Mouse (Mus musculus) kidney, embryonic 15.5 days (tissue): ENCODE results near the gene Hyal2. TPM values are rescaled to one million over a fixed set of nuclear protein-coding genes. Genes with fewer than 3 reads are reported as not detected.
A peak's percentile ranks its signal among the peaks of the same experiment; 100 is the strongest.
"Not testable (repeated sequence)": the region's sequence is repeated elsewhere in the genome, so short reads cannot be mapped to it uniquely, and the experiment has no call there.

Experiments
- ATAC-seq: fragments of 200-750 bp; cut with Nextera tagmentation; replicated peaks from 2 replicates; pipeline ENCODE4 v1.8.0; 2017; ENCODE audit warnings: moderate TSS enrichment; ENCODE audit not compliant: low FRiP score
- H3K27ac ChIP-seq: fragments of 300-500 bp; sonication (generic); 2 replicates; pipeline ENCODE4 v1.5.1; 2015; ENCODE audit warnings: mild to moderate bottlenecking, inconsistent platforms
- H3K27me3 ChIP-seq: fragments of 300-500 bp; sonication (generic); 2 replicates; pipeline ENCODE4 v1.6.1; 2015; ENCODE audit warnings: inconsistent platforms
- H3K36me3 ChIP-seq: fragments of 300-500 bp; sonication (generic); 2 replicates; pipeline ENCODE4 v1.6.1; 2015; ENCODE audit warnings: inconsistent platforms
- H3K4me1 ChIP-seq: fragments of 300-500 bp; sonication (generic); 2 replicates; pipeline ENCODE4 v1.6.1; 2015; ENCODE audit warnings: inconsistent platforms
- H3K4me2 ChIP-seq: fragments of 300-500 bp; sonication (generic); 2 replicates; pipeline ENCODE4 v1.6.1; 2015; ENCODE audit warnings: moderate library complexity, mild to moderate bottlenecking, inconsistent platforms
- H3K4me3 ChIP-seq: fragments of 300-500 bp; sonication (generic); replicated peaks from 2 replicates; pipeline ENCODE4 v1.5.1; 2015; ENCODE audit warnings: mild to moderate bottlenecking, inconsistent platforms
- H3K9ac ChIP-seq: fragments of 300-500 bp; sonication (generic); 2 replicates; pipeline ENCODE4 v1.6.1; 2015; ENCODE audit warnings: mild to moderate bottlenecking, inconsistent platforms
- H3K9me3 ChIP-seq: fragments of 300-500 bp; sonication (generic); replicated peaks from 2 replicates; pipeline ENCODE4 v1.6.1; 2016; ENCODE audit warnings: inconsistent platforms
- WGBS: fragments of 180-500 bp; shearing (Covaris S2); methylation state at CpG from one replicate; pipeline ENCODE4 v1.1.7; 2015; ENCODE audit warnings: mixed read lengths; 5-methylcytosine and 5-hydroxymethylcytosine counted together
- polyA plus RNA-seq: library from polyadenylated mRNA; unstranded; fragments of >200 nt; fragmentation: Nextera tagmentation; extraction: Ambion mirVana; gene quantifications from 2 replicates; pipeline ENCODE4 v1.2.1, GENCODE M21; 2015

Gene Hyal2
- polyA plus RNA-seq, 1 experiment from 2014 or later, result 117 TPM

- H3K4me3 ChIP-seq, result peak overlapping the region; percentile 79
- peaks cover 50% of the 10 kb centered on the region for H3K36me3 ChIP-seq
- no peaks in the 10 kb centered on the region for H3K9me3 ChIP-seq
- H3K4me1 ChIP-seq, result peaks cover 49% of the 10 kb centered on the region
- H3K27ac ChIP-seq, result peak overlapping the region; percentile 99
- H3K9ac ChIP-seq, result peak overlapping the region; percentile 84; the same call in 1 of the 2 replicates
- ATAC-seq, result no peak
- WGBS, result 73% methylated on average over 3 of the region's 3 CpGs
- peak overlapping the region; percentile 70 for H3K4me2 ChIP-seq
- H3K27me3 ChIP-seq, result no peaks in the 10 kb centered on the region
These were observed 11.4 kb upstream of the Hyal2 start for GRCm38 (mm10) chr9:107556346-107556745.

DNA sequence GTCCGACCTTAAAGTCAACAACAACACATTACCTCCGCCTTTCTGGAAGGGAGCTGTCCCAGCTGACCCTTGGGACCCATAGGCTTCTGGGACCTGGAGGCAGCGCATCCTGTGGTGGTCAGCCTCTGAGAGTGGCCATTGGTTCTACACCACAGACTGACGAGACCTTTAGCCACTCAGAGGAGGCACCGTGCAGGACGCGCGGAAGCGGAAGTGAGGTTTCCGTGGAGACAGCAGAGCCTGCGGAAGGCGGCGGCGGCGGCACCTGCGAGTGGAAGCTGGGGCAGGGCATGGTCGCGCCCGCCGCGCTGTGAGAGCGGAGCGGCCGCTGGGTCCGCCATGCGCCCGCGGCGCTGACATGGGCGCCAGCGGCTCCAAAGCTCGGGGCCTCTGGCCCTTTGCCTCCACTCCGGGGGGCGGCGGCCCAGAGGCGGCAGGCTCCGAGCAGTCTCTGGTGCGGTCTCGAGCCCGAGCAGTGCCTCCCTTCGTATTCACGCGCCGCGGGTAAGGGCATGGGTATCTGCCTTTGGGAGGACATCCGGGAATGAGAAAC lies 4.6 kb upstream of the Hyal2 start, which contains the start of gene Tusc2:
Tusc2 (plus strand) TSS at position 227 of the 553 bp plus-strand sequence.
- Histone ChIP-seq H3K9me3 (no peaks in the 10 kb centered on the region), H3K27ac (peak within 1 kb of the TSS; percentile 80), H3K4me1 (peaks cover 47% of the 10 kb centered on the region), H3K9ac (peak within 1 kb of the TSS; percentile 80), H3K27me3 (no peaks in the 10 kb centered on the region), H3K4me3 (peak within 1 kb of the TSS; percentile 97), H3K4me2 (peak within 1 kb of the TSS; percentile 85), H3K36me3 (peaks cover 64% of the 10 kb centered on the region)
- ATAC-seq, result peak; percentile 95
- WGBS, result under 1% methylated on average over 46 of the region's 46 CpGs

GRCm38 (mm10) chr9:107565556-107565955 lies 2.2 kb upstream of the Hyal2 start:
- 50% methylated on average over 5 of the region's 5 CpGs for WGBS
- H3K9me3 ChIP-seq, H3K27me3 ChIP-seq, ATAC-seq, H3K9ac ChIP-seq: not testable (repeated sequence)
- peak overlapping the region; percentile 18; the same call in 1 of the 2 replicates for H3K4me3 ChIP-seq
- H3K4me2 ChIP-seq, result peak overlapping the region; percentile 72
- peaks cover 43% of the 10 kb centered on the region for H3K36me3 ChIP-seq
- H3K27ac ChIP-seq, result peak overlapping the region; percentile 89
- H3K4me1 ChIP-seq, result peaks cover 58% of the 10 kb centered on the region

DNA sequence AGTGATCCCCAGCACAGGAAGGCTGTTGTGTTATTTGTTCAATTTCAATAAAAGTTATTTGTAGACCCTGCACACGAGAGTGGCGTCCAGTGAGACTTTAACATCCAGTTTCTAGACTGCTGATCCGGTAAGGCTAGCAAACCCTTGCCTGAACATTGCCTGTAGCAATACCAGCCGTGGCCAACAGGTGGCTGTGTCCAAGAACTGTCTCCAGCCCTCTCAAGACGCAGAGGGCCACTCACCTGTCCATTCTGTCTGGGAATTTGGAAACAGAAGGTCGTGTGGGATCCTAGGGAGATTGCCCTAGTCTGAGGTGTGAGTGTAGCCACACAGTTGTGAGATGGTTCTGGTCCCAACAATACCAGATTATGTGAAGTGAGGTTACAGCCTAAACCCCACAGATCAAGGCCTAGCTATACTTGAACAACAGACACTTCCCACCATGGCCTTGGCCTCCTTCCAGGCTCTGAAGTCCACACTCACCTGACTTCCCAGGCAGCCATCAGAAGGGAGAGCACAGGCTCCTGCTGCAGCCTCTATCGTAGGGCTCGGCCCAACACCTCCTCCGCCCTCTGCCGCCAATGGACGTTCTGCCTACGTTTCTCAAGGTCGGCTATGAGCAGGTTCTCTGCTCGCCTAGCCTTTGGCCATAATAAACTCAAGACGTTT lies 1.6 kb upstream of the Hyal2 start:
- no peak for ATAC-seq
- Histone ChIP-seq H3K27me3 (no peaks in the 10 kb centered on the region), H3K4me3 (peak overlapping the region; percentile 21), H3K36me3 (peaks cover 43% of the 10 kb centered on the region), H3K9ac (no peak overlapping the region), H3K4me2 (peak overlapping the region; percentile 72), H3K27ac (peak overlapping the region; percentile 89), H3K9me3 (no peaks in the 10 kb centered on the region), H3K4me1 (peaks cover 64% of the 10 kb centered on the region)
- WGBS, result 55% methylated on average over 15 of the region's 15 CpGs

DNA sequence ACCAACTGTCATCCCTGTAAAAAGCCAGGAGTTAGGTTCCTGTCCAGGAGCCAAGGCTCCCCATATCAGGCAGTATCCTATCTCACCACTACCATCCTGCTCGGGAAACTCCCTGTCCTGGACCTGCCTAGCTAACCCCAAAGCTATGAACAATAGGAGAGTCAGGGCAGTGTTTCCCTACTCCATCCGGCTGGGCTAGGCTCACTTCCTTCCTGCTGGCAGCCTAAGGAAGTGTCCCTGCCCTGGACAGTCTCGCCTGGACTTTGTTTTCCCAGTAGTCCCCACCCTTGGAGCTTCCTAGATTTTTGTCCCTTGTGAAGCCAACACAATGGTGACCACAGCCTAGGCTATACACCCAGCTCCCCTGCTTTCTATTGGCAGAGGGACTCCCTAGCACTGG lies 890 bp upstream of the Hyal2 start:
- peak overlapping the region; percentile 21 for H3K4me3 ChIP-seq
- H3K9ac ChIP-seq, result no peak overlapping the region
- peaks cover 43% of the 10 kb centered on the region for H3K36me3 ChIP-seq
- no peak for ATAC-seq
- 67% methylated on average over 3 of the region's 3 CpGs for WGBS
- no peaks in the 10 kb centered on the region for H3K27me3 ChIP-seq
- H3K4me1 ChIP-seq, result peaks cover 70% of the 10 kb centered on the region
- peak overlapping the region; percentile 89 for H3K27ac ChIP-seq
- peak overlapping the region; percentile 72 for H3K4me2 ChIP-seq
- no peaks in the 10 kb centered on the region for H3K9me3 ChIP-seq

DNA sequence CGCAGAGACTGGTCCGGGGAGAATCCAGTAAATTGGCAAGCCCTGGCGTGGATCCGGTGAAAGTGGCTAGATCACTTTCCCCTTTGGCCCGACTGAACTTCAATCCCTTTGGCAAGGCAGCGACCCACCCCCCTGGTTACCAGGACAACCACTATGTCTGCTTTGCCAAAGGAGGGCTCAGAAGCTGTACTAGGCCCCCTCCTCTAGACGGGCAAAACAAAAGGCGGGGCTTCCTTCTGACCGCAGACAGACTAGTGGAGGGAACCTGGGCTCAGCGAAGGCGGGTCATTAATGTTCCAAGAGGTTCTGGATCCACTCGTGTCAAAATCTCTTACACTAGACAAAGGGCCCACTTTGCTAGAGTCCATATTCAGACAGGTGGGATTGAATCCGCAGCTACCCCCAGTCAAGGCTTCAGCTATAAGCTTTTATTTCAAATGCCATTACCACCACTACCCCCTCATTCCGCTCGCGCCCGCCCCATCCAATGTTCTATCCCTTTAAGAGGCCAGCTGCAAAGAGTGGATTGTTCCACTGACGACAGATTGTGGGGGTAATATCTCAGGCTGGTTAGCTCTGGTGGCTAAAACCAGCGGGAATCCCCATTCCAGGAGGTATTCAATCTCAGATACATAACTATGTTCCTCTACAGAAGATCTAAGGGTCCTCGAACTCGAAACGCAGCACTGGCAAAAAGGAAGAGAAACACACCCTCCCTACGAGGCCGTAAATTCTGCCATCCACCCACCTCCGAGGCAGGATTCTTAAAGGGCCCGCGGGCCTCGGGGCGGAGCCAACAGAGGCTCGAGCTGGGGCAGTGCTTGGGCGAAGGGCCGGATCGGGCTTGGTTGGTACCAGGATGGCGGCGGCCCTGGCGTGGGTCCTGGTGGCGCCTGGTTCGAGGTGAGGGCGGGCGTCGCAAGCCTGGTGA lies 851 bp downstream of the Hyal2 start:
- Histone ChIP-seq H3K4me2 (peak overlapping the region; percentile 72), H3K9me3 (no peaks in the 10 kb centered on the region), H3K36me3 (peaks cover 53% of the 10 kb centered on the region), H3K4me3 (peak overlapping the region; percentile 86), H3K9ac (peak overlapping the region; percentile 80), H3K4me1 (peaks cover 65% of the 10 kb centered on the region), H3K27ac (peak overlapping the region; percentile 89), H3K27me3 (no peaks in the 10 kb centered on the region)
- under 1% methylated on average over 41 of the region's 41 CpGs for WGBS
- peak; percentile 85 for ATAC-seq

GRCm38 (mm10) chr9:107569270-107569669 lies 1.5 kb downstream of the Hyal2 start:
- peak; percentile 17 for ATAC-seq
- Histone ChIP-seq H3K27me3 (no peaks in the 10 kb centered on the region), H3K4me3 (peak overlapping the region; percentile 86), H3K27ac (peak overlapping the region; percentile 89), H3K9ac (peak overlapping the region; percentile 80), H3K9me3 (no peaks in the 10 kb centered on the region), H3K4me1 (peaks cover 59% of the 10 kb centered on the region), H3K36me3 (peaks cover 55% of the 10 kb centered on the region), H3K4me2 (peak overlapping the region; percentile 72)
- WGBS, result under 1% methylated on average over 23 of the region's 23 CpGs

DNA sequence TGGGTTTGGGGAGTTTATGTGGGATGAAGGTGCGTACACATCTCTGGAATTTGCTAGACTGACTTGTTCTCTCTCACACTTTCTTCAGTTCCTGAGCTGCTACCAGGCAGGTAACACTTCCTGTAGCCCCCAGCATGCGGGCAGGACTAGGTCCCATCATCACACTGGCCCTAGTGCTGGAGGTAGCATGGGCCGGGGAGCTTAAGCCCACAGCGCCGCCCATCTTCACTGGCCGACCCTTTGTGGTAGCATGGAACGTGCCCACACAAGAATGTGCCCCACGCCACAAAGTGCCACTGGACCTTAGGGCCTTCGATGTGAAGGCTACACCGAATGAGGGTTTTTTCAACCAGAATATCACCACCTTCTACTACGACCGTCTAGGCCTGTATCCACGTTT lies 2.3 kb downstream of the Hyal2 start:
- Histone ChIP-seq H3K9ac (peak overlapping the region; percentile 80), H3K9me3 (no peaks in the 10 kb centered on the region), H3K4me3 (peak overlapping the region; percentile 86), H3K36me3 (peaks cover 55% of the 10 kb centered on the region), H3K27me3 (no peaks in the 10 kb centered on the region), H3K27ac (peak overlapping the region; percentile 89), H3K4me2 (peak overlapping the region; percentile 72), H3K4me1 (peaks cover 55% of the 10 kb centered on the region)
- 39% methylated on average over 13 of the region's 13 CpGs for whole genome bisulfite sequencing
- ATAC-seq, result no peak

GRCm38 (mm10) chr9:107570845-107571244 lies 3.1 kb downstream of the Hyal2 start:
- Histone ChIP-seq H3K4me3 (peak overlapping the region; percentile 86), H3K36me3 (peaks cover 50% of the 10 kb centered on the region), H3K4me2 (peak overlapping the region; percentile 72), H3K27ac (no peak overlapping the region), H3K9me3 (no peaks in the 10 kb centered on the region), H3K4me1 (peaks cover 54% of the 10 kb centered on the region), H3K9ac (peak overlapping the region; percentile 80; the same call in 1 of the 2 replicates), H3K27me3 (no peaks in the 10 kb centered on the region)
- no peak for ATAC-seq
- 90% methylated on average over 21 of the region's 21 CpGs for WGBS

DNA sequence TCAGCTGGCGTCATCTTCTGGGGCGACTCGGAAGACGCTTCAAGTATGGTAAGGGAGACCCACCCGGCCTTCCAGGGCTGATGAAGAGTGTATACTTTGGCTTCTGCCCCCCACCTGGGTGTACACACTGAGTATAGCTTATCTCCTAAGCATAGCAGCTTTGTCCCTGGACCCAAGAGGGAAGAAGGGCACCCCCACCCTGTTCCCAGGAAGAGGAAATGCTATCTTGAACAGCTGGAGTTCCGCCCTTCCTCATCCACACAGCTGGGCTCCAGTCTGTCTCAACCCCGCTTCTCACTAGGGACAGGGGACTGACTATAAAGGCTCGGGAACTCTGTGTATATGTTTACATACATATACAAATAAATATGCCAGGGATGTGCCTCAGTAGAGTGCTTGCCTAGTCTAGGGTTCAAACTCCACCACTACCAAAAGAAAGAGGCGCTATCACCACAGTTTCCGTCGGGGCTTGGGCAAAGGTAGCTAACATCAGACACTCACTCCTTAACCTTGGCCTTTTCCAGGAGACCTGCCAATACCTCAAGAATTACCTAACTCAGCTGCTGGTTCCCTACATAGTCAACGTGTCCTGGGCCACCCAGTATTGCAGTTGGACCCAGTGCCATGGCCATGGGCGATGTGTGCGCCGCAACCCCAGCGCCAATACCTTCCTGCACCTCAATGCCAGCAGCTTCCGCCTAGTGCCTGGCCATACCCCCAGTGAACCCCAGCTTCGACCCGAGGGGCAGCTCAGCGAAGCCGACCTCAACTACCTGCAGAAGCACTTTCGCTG lies 4.0 kb downstream of the Hyal2 start:
- Histone ChIP-seq H3K36me3 (peaks cover 46% of the 10 kb centered on the region), H3K4me2 (peak overlapping the region; percentile 72), H3K9me3 (no peaks in the 10 kb centered on the region), H3K4me1 (peaks cover 54% of the 10 kb centered on the region), H3K27ac (no peak overlapping the region), H3K9ac (no peak overlapping the region), H3K27me3 (no peaks in the 10 kb centered on the region), H3K4me3 (peak overlapping the region; percentile 86; the same call in 1 of the 2 replicates)
- WGBS, result 90% methylated on average over 22 of the region's 22 CpGs
- ATAC-seq, result no peak

DNA sequence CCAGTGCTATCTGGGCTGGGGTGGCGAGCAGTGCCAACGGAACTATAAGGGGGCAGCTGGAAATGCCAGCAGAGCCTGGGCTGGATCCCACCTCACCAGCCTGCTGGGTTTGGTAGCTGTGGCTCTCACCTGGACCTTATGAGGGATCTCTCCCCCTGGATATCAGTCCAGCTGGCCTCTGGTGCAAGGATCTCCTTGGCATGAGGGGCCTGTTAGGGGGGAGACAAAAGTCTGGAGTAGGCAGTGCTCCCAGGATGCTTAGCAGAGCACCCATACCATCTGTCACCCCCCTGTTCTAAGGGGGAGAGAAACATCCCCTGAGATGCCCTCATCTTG lies 4.5 kb downstream of the Hyal2 start:
- 94% methylated on average over 2 of the region's 2 CpGs for WGBS
- Histone ChIP-seq H3K36me3 (peaks cover 46% of the 10 kb centered on the region), H3K4me1 (peaks cover 54% of the 10 kb centered on the region), H3K9ac (no peak overlapping the region), H3K27me3 (no peaks in the 10 kb centered on the region), H3K27ac (no peak overlapping the region), H3K4me3 (no peak overlapping the region), H3K9me3 (no peaks in the 10 kb centered on the region), H3K4me2 (no peak overlapping the region)
- no peak for ATAC-seq
